Mouse (Mus musculus): ENCODE measurements at regions not wholly inside any gene's neighbourhood (a gene's known extent, or its start where the extent isn't known, plus 50 kb on each side); places are given as distances from the start of the nearest gene placed in this dataset.
A peak's percentile ranks its signal among the peaks of the same experiment; 100 is the strongest.

GRCm38 (mm10) chr5:126559011-126559410 is 682.6 kb upstream of the Tmem132c start:
- H3K4me1 ChIP-seq: no peaks in the 10 kb centered on the region
- WGBS: 56% methylated on average over 4 of the region's 4 CpGs

GRCm38 (mm10) chr5:126565817-126566216 is 675.8 kb upstream of the Tmem132c start:
- H3K9me3 ChIP-seq: no peaks in the 10 kb centered on the region
- H3K36me3 ChIP-seq (replicated peaks): no peaks in the 10 kb centered on the region
- H3K27ac ChIP-seq (replicated peaks): no peak overlapping the region
- no peaks in the 10 kb centered on the region for H3K4me1 ChIP-seq
- H3K27me3 ChIP-seq (replicated peaks; ENCODE audit: low read depth, poor library complexity, severe bottlenecking): no peaks in the 10 kb centered on the region
- 82% methylated on average over 2 of the region's 2 CpGs for whole genome bisulfite sequencing
- no peak overlapping the region for H3K4me3 ChIP-seq
- no peak for DNase-seq (ENCODE audit: low spot score)

More at GRCm38 (mm10) chr5:126559011-126559410, 682.6 kb upstream of the Tmem132c start:
- no peak for DNase-seq (ENCODE audit: low spot score)
- Histone ChIP-seq H3K27ac (replicated peaks) (no peak overlapping the region), H3K27me3 (replicated peaks; ENCODE audit: low read depth, poor library complexity, severe bottlenecking) (no peaks in the 10 kb centered on the region), H3K36me3 (replicated peaks) (no peaks in the 10 kb centered on the region), H3K9me3 (no peaks in the 10 kb centered on the region), H3K4me3 (no peak overlapping the region)

- 78% methylated on average over 6 of the region's 6 CpGs for WGBS
- Histone ChIP-seq H3K4me3 (no peak overlapping the region), H3K36me3 (replicated peaks) (no peaks in the 10 kb centered on the region), H3K27me3 (replicated peaks; ENCODE audit: low read depth, poor library complexity, severe bottlenecking) (no peaks in the 10 kb centered on the region), H3K27ac (replicated peaks) (no peak overlapping the region), H3K9me3 (no peaks in the 10 kb centered on the region), H3K4me1 (no peaks in the 10 kb centered on the region)
- DNase-seq (ENCODE audit: low spot score): no peak
These were observed 675.4 kb upstream of the Tmem132c start for GRCm38 (mm10) chr5:126566226-126566625.

- WGBS: 81% methylated on average over 2 of the region's 2 CpGs
- no peak for DNase-seq (ENCODE audit: low spot score)
These were observed 667.8 kb upstream of the Tmem132c start for GRCm38 (mm10) chr5:126573766-126574165.

DNA sequence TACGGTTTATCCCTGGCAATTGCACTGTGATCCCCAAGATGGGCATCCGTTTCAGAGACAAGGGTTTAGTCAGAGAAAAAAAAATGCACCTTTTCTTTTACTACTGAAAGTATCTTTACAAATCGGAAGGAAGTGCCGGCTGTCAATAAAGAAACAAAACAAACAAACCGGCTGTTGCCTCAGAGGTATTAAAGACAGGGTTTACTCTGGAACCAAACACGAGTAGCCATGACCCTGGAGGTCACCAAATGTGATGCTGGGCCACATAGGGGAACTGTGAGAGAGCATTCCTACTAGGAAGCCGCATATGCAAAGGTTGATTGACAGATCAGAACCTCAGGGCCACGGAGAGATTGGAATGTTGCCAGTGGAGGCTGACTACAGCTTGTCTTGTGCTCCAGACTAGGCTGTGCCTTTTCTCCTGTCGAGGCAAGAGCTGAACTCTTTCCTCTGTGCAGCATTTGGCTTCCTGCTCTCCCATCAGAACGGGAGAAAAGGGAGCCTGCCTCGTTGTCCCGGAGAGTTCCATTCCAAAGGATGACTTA is 643.8 kb upstream of the Tmem132c start:
- Histone ChIP-seq H3K27ac (replicated peaks) (no peak overlapping the region), H3K27me3 (replicated peaks; ENCODE audit: low read depth, poor library complexity, severe bottlenecking) (no peaks in the 10 kb centered on the region), H3K9me3 (no peaks in the 10 kb centered on the region; the same call in 1 of the 2 replicates), H3K4me3 (no peak overlapping the region), H3K36me3 (replicated peaks) (no peaks in the 10 kb centered on the region), H3K4me1 (0 out of 2 replicates have a peak, but pooled peaks cover 4% of the 10 kb centered on the region)
- peak; percentile 27 for DNase-seq (ENCODE audit: low spot score)
- 46% methylated on average over 12 of the region's 12 CpGs for WGBS

More at GRCm38 (mm10) chr5:126573766-126574165, 667.8 kb upstream of the Tmem132c start:
- H3K27ac ChIP-seq (replicated peaks): no peak overlapping the region
- H3K27me3 ChIP-seq (replicated peaks; ENCODE audit: low read depth, poor library complexity, severe bottlenecking): no peaks in the 10 kb centered on the region
- H3K4me1 ChIP-seq: no peaks in the 10 kb centered on the region
- no peak overlapping the region for H3K4me3 ChIP-seq
- no peaks in the 10 kb centered on the region for H3K9me3 ChIP-seq
- H3K36me3 ChIP-seq (replicated peaks): no peaks in the 10 kb centered on the region

GRCm38 (mm10) chr5:126599561-126599960 is 642.0 kb upstream of the Tmem132c start:
- Histone ChIP-seq H3K4me3 (no peak overlapping the region), H3K36me3 (replicated peaks) (no peaks in the 10 kb centered on the region), H3K4me1 (0 out of 2 replicates have a peak, but pooled peaks cover 4% of the 10 kb centered on the region), H3K27ac (replicated peaks) (no peak overlapping the region), H3K9me3 (no peaks in the 10 kb centered on the region; the same call in 1 of the 2 replicates), H3K27me3 (replicated peaks; ENCODE audit: low read depth, poor library complexity, severe bottlenecking) (no peaks in the 10 kb centered on the region)
- 88% methylated on average over 5 of the region's 5 CpGs for WGBS
- no peak for DNase-seq (ENCODE audit: low spot score)

DNA sequence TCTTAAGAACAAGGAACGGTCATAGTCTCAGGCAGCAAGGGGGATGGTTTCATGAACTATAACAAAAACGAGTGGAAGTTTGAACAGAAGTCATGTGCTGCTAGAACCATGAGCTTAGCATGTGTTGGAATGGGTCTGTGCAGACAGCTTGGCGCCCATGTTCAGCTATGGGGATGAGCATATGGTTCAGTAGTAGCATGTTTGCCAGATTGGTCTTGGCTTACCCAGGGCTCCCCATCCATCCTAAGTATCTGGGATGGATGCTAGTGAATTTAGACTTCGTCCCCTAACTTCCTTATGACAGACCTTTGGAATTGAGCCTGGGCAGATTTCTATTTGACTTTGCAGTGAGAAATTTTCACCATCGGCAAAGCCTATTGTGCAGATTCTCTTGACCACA is 634.9 kb upstream of the Tmem132c start:
- Histone ChIP-seq H3K4me3 (no peak overlapping the region), H3K36me3 (replicated peaks) (no peaks in the 10 kb centered on the region), H3K27me3 (replicated peaks; ENCODE audit: low read depth, poor library complexity, severe bottlenecking) (no peaks in the 10 kb centered on the region), H3K27ac (replicated peaks) (no peak overlapping the region), H3K9me3 (no peaks in the 10 kb centered on the region), H3K4me1 (no peaks in the 10 kb centered on the region)
- 86% methylated on average over 5 of the region's 5 CpGs for WGBS
- no peak for DNase-seq (ENCODE audit: low spot score)

DNA sequence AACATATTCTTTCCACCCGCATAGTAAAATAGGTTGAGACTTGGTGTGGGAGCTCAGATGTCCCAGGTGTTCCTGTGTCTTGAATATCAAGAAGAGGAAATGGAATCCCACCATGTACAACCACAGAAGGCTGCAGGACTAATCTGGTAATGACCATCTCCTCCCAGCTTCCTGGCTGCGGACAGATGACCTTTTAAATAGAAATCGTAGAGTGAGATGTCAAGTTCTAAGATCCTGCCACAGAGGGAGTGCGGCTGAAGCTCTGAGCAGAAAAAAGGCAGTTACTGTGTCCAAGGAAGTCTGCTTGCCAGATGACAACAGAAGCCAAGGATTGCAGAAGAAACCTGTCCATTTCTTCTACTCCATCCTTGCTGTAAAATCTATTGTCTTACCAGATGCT is 629.0 kb upstream of the Tmem132c start:
- no peaks in the 10 kb centered on the region for H3K4me1 ChIP-seq
- 84% methylated on average over 4 of the region's 4 CpGs for WGBS

GRCm38 (mm10) chr5:126622551-126622950 is 619.1 kb upstream of the Tmem132c start:
- Histone ChIP-seq H3K4me1 (no peaks in the 10 kb centered on the region), H3K27me3 (replicated peaks; ENCODE audit: low read depth, poor library complexity, severe bottlenecking) (no peaks in the 10 kb centered on the region), H3K27ac (replicated peaks) (no peak overlapping the region), H3K4me3 (no peak overlapping the region), H3K9me3 (no peaks in the 10 kb centered on the region), H3K36me3 (replicated peaks) (no peaks in the 10 kb centered on the region)
- WGBS: 80% methylated on average over 6 of the region's 6 CpGs
- no peak for DNase-seq (ENCODE audit: low spot score)

More for the DNA sequence above, 629.0 kb upstream of the Tmem132c start:
- no peaks in the 10 kb centered on the region for H3K9me3 ChIP-seq
- no peak for DNase-seq (ENCODE audit: low spot score)
- H3K36me3 ChIP-seq (replicated peaks): no peaks in the 10 kb centered on the region
- no peaks in the 10 kb centered on the region for H3K27me3 ChIP-seq (replicated peaks; ENCODE audit: low read depth, poor library complexity, severe bottlenecking)
- H3K4me3 ChIP-seq: no peak overlapping the region
- H3K27ac ChIP-seq (replicated peaks): no peak overlapping the region

DNA sequence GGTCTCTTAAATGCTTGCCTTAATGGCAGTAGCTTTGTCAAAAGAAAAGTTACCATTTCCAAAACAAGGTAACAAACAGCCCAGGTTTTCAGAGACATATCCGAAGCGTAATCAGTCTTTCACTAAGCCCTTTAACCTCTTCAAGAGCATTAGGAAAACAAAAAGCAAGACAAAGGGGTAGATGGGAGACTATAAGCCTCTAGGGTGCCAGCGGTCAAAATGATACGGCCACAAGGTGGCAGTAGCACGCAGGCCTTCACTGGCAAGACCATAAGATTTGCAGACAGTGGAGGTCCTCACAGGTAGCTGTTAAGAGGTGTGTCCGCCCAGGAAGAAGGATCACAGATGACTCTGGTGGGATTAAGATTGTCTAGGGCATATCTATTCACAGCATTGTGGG is 618.4 kb upstream of the Tmem132c start:
- no peaks in the 10 kb centered on the region for H3K4me1 ChIP-seq
- H3K4me3 ChIP-seq: no peak overlapping the region
- DNase-seq (ENCODE audit: low spot score): peak; percentile 63
- H3K36me3 ChIP-seq (replicated peaks): no peaks in the 10 kb centered on the region
- 13% methylated on average over 6 of the region's 6 CpGs for WGBS
- H3K27ac ChIP-seq (replicated peaks): no peak overlapping the region
- H3K27me3 ChIP-seq (replicated peaks; ENCODE audit: low read depth, poor library complexity, severe bottlenecking): no peaks in the 10 kb centered on the region
- no peaks in the 10 kb centered on the region for H3K9me3 ChIP-seq

DNA sequence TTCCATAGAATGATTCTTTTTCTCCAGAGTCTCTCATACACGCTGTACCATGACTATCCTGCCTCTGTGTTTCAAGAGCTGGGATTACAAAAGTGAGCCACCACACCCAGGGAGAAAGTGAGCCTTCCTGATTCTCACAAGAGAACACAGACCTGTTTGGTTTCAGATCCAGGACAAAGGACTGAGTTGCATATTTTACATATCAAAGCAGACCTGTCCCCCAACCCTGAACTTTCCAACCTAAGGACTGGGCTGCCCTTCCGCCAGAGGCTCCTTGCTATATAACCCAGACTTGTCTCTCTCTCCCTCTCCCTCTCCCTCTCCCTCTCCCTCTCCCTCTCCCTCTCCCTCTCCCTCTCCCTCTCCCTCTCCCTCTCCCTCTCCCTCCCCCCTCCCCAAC is 611.8 kb upstream of the Tmem132c start:
- no peaks in the 10 kb centered on the region for H3K36me3 ChIP-seq (replicated peaks)
- 35% methylated on average over 2 of the region's 2 CpGs for WGBS
- no peak for DNase-seq (ENCODE audit: low spot score)
- no peaks in the 10 kb centered on the region for H3K27me3 ChIP-seq (replicated peaks; ENCODE audit: low read depth, poor library complexity, severe bottlenecking)
- H3K27ac ChIP-seq (replicated peaks): no peak overlapping the region
- H3K9me3 ChIP-seq: no peaks in the 10 kb centered on the region
- H3K4me3 ChIP-seq: no peak overlapping the region
- H3K4me1 ChIP-seq: no peaks in the 10 kb centered on the region

- DNase-seq (ENCODE audit: low spot score): no peak
- H3K9me3 ChIP-seq: no peaks in the 10 kb centered on the region
- no peaks in the 10 kb centered on the region for H3K36me3 ChIP-seq (replicated peaks)
- no peaks in the 10 kb centered on the region for H3K4me1 ChIP-seq
- H3K27me3 ChIP-seq (replicated peaks; ENCODE audit: low read depth, poor library complexity, severe bottlenecking): no peaks in the 10 kb centered on the region
- H3K4me3 ChIP-seq: no peak overlapping the region
- H3K27ac ChIP-seq (replicated peaks): no peak overlapping the region
- 85% methylated on average over 7 of the region's 7 CpGs for WGBS
These were observed 591.2 kb upstream of the Tmem132c start for GRCm38 (mm10) chr5:126650415-126650814.

DNA sequence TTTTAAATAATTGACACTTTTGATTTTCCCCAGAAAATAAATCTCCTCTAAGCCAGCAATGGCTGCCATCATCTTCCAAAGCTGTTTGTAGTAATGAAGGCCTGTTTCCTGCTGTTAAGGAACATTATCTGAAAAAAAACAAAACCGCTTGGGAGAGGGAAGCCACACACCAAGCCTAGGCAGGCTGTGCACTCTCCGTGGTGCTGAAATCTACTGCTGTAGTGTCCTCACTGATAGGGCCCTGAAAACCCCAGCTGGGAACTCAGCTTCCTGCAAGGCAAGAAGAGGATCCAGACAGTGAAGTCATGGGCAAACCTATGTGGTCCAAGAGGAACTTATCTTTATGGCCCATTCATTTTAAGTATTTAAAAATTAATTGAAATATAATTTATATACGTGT is 590.2 kb upstream of the Tmem132c start:
- H3K36me3 ChIP-seq (replicated peaks): no peaks in the 10 kb centered on the region
- H3K4me1 ChIP-seq: no peaks in the 10 kb centered on the region
- peak; percentile 77 for DNase-seq (ENCODE audit: low spot score)
- 16% methylated on average over 3 of the region's 3 CpGs for WGBS
- no peak overlapping the region for H3K27ac ChIP-seq (replicated peaks)
- H3K9me3 ChIP-seq: no peaks in the 10 kb centered on the region
- H3K4me3 ChIP-seq: no peak overlapping the region
- H3K27me3 ChIP-seq (replicated peaks; ENCODE audit: low read depth, poor library complexity, severe bottlenecking): no peaks in the 10 kb centered on the region

Data from embryonic facial prominence, embryonic 10.5 days (tissue).